Mouse (Mus musculus): Measurements from ENCODE around the gene Asf1b. TPM values are rescaled to one million over a fixed set of nuclear protein-coding genes. Genes with fewer than 3 reads are reported as not detected.
"Not testable (repeated sequence)": the region's sequence is repeated elsewhere in the genome, so short reads cannot be mapped to it uniquely, and the experiment has no call there.

Asf1b gene
- polyA plus RNA-seq, 1 experiment from 2014 or later, result 55.8 TPM

DNA sequence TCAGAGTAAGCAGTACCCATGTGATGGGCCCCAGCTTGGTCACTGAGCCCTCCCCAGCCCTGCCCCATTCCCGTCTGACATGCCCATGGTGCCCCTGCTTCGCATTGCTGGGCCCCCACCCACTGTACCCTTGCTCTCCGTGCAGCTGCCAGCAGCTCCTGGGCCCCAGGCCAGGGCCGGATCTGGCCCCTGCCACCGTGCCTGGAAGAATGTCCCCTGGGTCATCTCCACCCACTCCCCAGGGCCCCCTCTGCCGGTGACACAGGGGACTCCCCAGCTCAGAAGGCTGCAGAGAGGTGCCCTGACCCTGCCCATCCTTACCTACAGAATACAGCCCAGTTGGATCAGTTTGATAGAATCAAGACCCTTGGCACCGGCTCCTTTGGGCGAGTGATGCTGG, 25.5 kb downstream of the Asf1b start:
- Histone ChIP-seq H3K36me3 (peaks cover 52% of the 10 kb centered on the region), H3K27me3 (no peaks in the 10 kb centered on the region), H3K27ac (no peak overlapping the region), H3K4me2 (no peak overlapping the region), H3K4me3 (no peak overlapping the region), H3K9me3 (no peaks in the 10 kb centered on the region), H3K9ac (no peak overlapping the region), H3K4me1 (peaks cover 18% of the 10 kb centered on the region)
- no peak for ATAC-seq (ENCODE audit: insufficient number of reproducible peaks, low FRiP score, low TSS enrichment, low read depth)
- 75% methylated on average over 8 of the region's 8 CpGs for WGBS

GRCm38 (mm10) chr8:83981533-83981932, 26.2 kb downstream of the Asf1b start:
- WGBS, result 95% methylated on average over 7 of the region's 7 CpGs
- H3K4me2 ChIP-seq, result no peak overlapping the region
- no peak overlapping the region for H3K4me3 ChIP-seq
- H3K36me3 ChIP-seq, result peaks cover 59% of the 10 kb centered on the region
- H3K27me3 ChIP-seq, result no peaks in the 10 kb centered on the region
- no peak overlapping the region for H3K9ac ChIP-seq
- no peak for ATAC-seq (ENCODE audit: insufficient number of reproducible peaks, low FRiP score, low TSS enrichment, low read depth)
- peaks cover 18% of the 10 kb centered on the region for H3K4me1 ChIP-seq
- H3K27ac ChIP-seq, result no peak overlapping the region
- no peaks in the 10 kb centered on the region for H3K9me3 ChIP-seq

- WGBS, result 88% methylated on average over 4 of the region's 4 CpGs
- Histone ChIP-seq H3K4me2 (no peak overlapping the region), H3K27ac (no peak overlapping the region), H3K9ac (no peak overlapping the region), H3K4me3 (no peak overlapping the region), H3K27me3 (no peaks in the 10 kb centered on the region), H3K36me3 (peaks cover 68% of the 10 kb centered on the region), H3K9me3 (no peaks in the 10 kb centered on the region), H3K4me1 (peaks cover 10% of the 10 kb centered on the region)
- ATAC-seq (ENCODE audit: insufficient number of reproducible peaks, low FRiP score, low TSS enrichment, low read depth), result no peak
Observed at GRCm38 (mm10) chr8:83982449-83982848, 27.1 kb downstream of the Asf1b start.

DNA sequence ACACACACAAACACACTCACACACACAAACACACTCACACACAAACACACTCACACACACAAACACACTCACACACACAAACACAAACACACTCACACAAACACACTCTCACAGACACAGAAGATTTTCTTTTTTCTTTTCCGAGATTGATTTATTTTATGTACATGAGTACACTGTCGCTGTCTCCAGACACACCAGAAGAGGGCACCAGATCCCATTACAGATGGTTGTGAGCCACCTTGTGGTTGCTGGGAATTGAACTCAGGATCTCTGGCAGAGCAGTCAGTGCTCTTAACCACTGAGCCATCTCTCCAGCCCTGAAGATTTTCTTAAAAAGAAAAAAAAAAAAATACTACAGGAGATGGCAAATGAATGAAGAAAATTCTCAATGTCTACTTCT, 27.9 kb downstream of the Asf1b start:
- 93% methylated on average over 2 of the region's 2 CpGs for WGBS
- not testable (repeated sequence) for H3K9ac ChIP-seq; H3K4me1 ChIP-seq; H3K27ac ChIP-seq; H3K27me3 ChIP-seq; H3K4me3 ChIP-seq; H3K4me2 ChIP-seq; ATAC-seq (ENCODE audit: insufficient number of reproducible peaks, low FRiP score, low TSS enrichment, low read depth); H3K9me3 ChIP-seq
- peaks cover 76% of the 10 kb centered on the region for H3K36me3 ChIP-seq

- Histone ChIP-seq H3K4me1 (no peaks in the 10 kb centered on the region), H3K9me3 (no peaks in the 10 kb centered on the region), H3K4me2 (no peak overlapping the region), H3K27me3 (no peaks in the 10 kb centered on the region), H3K4me3 (no peak overlapping the region), H3K36me3 (peaks cover 80% of the 10 kb centered on the region), H3K9ac (no peak overlapping the region), H3K27ac (no peak overlapping the region)
- ATAC-seq (ENCODE audit: insufficient number of reproducible peaks, low FRiP score, low TSS enrichment, low read depth), result no peak
- 85% methylated on average over 7 of the region's 7 CpGs for WGBS
Observed at GRCm38 (mm10) chr8:83989243-83989642, 33.9 kb downstream of the Asf1b start.

- 94% methylated on average over 14 of the region's 14 CpGs for WGBS
- Histone ChIP-seq H3K4me1 (no peaks in the 10 kb centered on the region), H3K27ac (no peak overlapping the region), H3K4me3 (no peak overlapping the region), H3K9me3 (no peaks in the 10 kb centered on the region), H3K9ac (no peak overlapping the region), H3K27me3 (no peaks in the 10 kb centered on the region), H3K4me2 (no peak overlapping the region), H3K36me3 (peaks cover 80% of the 10 kb centered on the region)
- no peak for ATAC-seq (ENCODE audit: insufficient number of reproducible peaks, low FRiP score, low TSS enrichment, low read depth)
Observed at GRCm38 (mm10) chr8:83990170-83990569, 34.9 kb downstream of the Asf1b start.

GRCm38 (mm10) chr8:83992488-83992887, 37.2 kb downstream of the Asf1b start:
- H3K4me3 ChIP-seq, result no peak overlapping the region
- no peak overlapping the region for H3K27ac ChIP-seq
- peaks cover 13% of the 10 kb centered on the region for H3K4me1 ChIP-seq
- no peak for ATAC-seq (ENCODE audit: insufficient number of reproducible peaks, low FRiP score, low TSS enrichment, low read depth)
- peaks cover 59% of the 10 kb centered on the region for H3K36me3 ChIP-seq
- no peak overlapping the region for H3K4me2 ChIP-seq
- H3K27me3 ChIP-seq, result no peaks in the 10 kb centered on the region
- 89% methylated on average over 2 of the region's 2 CpGs for WGBS
- no peak overlapping the region for H3K9ac ChIP-seq
- H3K9me3 ChIP-seq, result no peaks in the 10 kb centered on the region

GRCm38 (mm10) chr8:83994030-83994429, 38.7 kb downstream of the Asf1b start:
- Histone ChIP-seq H3K27me3 (no peaks in the 10 kb centered on the region), H3K4me1 (peaks cover 17% of the 10 kb centered on the region), H3K9ac (no peak overlapping the region), H3K36me3 (peaks cover 44% of the 10 kb centered on the region), H3K4me3 (no peak overlapping the region), H3K4me2 (no peak overlapping the region), H3K27ac (no peak overlapping the region), H3K9me3 (no peaks in the 10 kb centered on the region)
- WGBS, result 77% methylated on average over 3 of the region's 3 CpGs
- ATAC-seq (ENCODE audit: insufficient number of reproducible peaks, low FRiP score, low TSS enrichment, low read depth), result no peak

DNA sequence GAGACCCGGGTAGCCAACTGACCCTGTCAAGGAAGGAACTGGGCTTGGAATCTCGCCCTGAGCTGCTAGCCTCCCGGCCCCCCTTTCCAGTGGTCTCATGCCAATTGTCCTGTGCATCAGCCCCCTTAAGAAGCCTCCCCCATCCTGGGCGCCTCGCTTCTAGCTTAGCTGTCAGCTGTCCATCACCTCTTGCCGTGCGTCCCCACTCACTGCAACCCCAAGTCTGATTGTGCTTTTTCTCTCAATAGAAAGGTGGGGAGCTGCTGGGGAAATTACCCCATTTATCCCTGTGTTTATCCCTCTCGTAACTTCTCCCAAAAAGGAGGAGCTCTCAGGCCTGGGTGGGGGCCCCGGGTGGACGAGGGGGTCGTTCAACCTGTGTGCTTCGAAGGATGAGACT, 40.7 kb downstream of the Asf1b start:
- H3K4me1 ChIP-seq, result peaks cover 26% of the 10 kb centered on the region
- peak overlapping the region; percentile 86 for H3K4me2 ChIP-seq
- ATAC-seq (ENCODE audit: insufficient number of reproducible peaks, low FRiP score, low TSS enrichment, low read depth), result no peak
- peak overlapping the region; percentile 97 for H3K27ac ChIP-seq
- no peaks in the 10 kb centered on the region for H3K9me3 ChIP-seq
- H3K36me3 ChIP-seq, result peaks cover 46% of the 10 kb centered on the region
- H3K9ac ChIP-seq, result no peak overlapping the region
- 17% methylated on average over 12 of the region's 12 CpGs for WGBS
- no peaks in the 10 kb centered on the region for H3K27me3 ChIP-seq
- H3K4me3 ChIP-seq, result peak overlapping the region; percentile 80

DNA sequence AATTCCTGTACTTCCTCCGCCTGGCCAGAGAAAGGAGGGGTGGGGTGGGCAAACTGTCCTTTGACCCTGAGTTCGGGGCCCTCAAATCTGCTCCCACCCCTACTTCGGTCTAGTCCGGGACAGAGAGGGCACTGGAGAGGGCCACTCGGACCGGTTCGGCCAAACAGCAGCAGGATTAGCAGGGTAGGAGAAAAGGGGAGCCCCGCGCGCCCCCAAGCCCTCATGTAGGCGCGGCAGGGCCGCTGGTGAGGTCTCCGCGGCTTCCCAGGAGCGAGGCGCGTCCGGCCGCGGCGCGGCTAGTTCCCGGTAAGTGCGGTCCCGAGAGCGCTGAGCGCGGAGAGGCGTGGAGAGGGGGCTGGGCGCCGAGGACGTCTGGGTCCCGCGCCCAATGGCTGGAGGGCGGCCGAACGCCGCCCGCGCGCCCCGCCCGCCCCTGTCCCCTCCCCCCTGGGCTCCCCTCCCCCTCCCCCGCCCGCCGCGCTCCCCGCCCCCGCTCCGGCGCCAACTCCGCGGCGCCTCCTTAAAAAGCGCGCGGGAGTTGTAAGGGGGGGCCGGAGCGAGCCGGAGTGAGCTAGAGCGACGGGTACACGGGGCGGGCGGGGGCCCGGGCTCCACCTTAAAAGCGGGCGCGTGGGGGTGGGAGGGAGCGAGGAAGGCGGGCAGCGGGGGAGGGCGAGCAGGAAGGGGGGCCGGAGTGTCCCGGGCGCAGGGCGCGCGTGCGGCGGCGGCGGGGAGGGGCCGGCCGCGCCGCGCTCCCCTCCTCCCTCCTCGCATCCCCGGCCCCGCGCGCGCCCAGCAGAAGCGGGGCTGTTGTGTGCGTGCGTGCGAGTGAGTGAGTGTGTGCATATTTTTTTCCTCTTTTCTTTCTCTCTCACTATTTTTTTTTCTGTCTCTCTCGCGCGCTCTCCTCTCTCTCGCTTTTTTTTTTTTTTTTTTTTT, 41.5 kb downstream of the Asf1b start:
- Histone ChIP-seq H3K27ac (peak overlapping the region; percentile 97), H3K4me3 (peak overlapping the region; percentile 80), H3K27me3 (no peaks in the 10 kb centered on the region), H3K4me2 (peak overlapping the region; percentile 86), H3K36me3 (peaks cover 45% of the 10 kb centered on the region), H3K9ac (peak overlapping the region; percentile 80), H3K4me1 (peaks cover 31% of the 10 kb centered on the region), H3K9me3 (no peaks in the 10 kb centered on the region)
- peak; percentile 89 for ATAC-seq (ENCODE audit: insufficient number of reproducible peaks, low FRiP score, low TSS enrichment, low read depth)
- WGBS, result under 1% methylated on average over 50 of the region's 103 CpGs

DNA sequence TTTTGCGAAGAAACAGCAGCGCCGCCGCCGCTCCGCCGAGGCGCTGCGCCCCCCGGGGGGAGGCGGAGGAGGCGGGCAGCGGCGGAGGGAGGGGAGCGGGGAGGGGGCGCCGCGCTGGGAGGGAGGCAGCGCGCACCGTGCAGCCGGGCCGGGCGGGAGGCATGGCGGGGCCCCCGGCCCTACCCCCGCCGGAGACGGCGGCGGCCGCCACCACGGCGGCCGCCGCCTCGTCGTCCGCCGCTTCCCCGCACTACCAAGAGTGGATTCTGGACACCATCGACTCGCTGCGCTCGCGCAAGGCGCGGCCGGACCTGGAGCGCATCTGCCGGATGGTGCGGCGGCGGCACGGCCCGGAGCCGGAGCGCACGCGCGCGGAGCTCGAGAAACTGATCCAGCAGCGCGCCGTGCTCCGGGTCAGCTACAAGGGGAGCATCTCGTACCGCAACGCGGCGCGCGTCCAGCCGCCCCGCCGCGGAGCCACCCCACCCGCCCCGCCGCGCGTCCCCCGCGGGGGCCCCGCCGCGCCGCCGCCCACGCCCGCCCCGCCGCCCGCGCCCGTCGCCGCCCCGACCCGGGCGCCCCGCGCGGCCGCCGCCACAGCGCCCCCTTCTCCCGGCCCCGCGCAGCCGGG, 42.3 kb downstream of the Asf1b start, which contains the start of gene Samd1:
Gene Samd1 (plus strand): TSS at position 162 of the 631 bp plus-strand sequence.
- H3K36me3 ChIP-seq, result peaks cover 44% of the 10 kb centered on the region
- peak within 1 kb of the TSS; percentile 86 for H3K4me2 ChIP-seq
- ATAC-seq (ENCODE audit: insufficient number of reproducible peaks, low FRiP score, low TSS enrichment, low read depth), result no peak
- no peaks in the 10 kb centered on the region for H3K9me3 ChIP-seq
- peak within 1 kb of the TSS; percentile 97 for H3K27ac ChIP-seq
- no peaks in the 10 kb centered on the region for H3K27me3 ChIP-seq
- peak within 1 kb of the TSS; percentile 80 for H3K9ac ChIP-seq
- peak within 1 kb of the TSS; percentile 80 for H3K4me3 ChIP-seq
- H3K4me1 ChIP-seq, result peaks cover 36% of the 10 kb centered on the region
- WGBS, result 0% methylated on average over 55 of the region's 112 CpGs
